Mouse (Mus musculus): ENCODE measurements at regions not wholly inside any gene's neighbourhood (a gene's known extent, or its start where the extent isn't known, plus 50 kb on each side); places are given as distances from the start of the nearest gene placed in this dataset.
A peak's percentile ranks its signal among the peaks of the same experiment; 100 is the strongest.

DNA sequence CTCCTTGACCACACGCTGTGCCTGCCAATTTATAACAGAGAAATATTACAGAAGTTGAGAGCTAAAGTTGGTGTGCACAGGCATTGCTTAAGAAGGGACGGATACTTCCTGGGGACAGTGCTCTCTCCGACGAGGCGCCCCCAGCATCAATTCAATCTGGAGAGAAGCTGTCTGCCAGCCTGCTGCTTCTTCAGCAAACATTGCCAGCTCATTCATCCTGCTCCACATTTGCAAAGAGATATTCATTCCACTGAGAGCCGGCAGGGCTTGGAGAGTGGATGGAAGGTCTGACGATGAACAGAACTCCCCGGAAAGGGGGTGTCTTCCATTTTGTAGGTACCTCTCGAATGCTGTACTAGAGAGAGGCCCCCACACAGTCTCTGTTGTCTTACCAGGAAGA is 70.0 kb upstream of the Igfbp7 start:
- no peak for DNase-seq

DNA sequence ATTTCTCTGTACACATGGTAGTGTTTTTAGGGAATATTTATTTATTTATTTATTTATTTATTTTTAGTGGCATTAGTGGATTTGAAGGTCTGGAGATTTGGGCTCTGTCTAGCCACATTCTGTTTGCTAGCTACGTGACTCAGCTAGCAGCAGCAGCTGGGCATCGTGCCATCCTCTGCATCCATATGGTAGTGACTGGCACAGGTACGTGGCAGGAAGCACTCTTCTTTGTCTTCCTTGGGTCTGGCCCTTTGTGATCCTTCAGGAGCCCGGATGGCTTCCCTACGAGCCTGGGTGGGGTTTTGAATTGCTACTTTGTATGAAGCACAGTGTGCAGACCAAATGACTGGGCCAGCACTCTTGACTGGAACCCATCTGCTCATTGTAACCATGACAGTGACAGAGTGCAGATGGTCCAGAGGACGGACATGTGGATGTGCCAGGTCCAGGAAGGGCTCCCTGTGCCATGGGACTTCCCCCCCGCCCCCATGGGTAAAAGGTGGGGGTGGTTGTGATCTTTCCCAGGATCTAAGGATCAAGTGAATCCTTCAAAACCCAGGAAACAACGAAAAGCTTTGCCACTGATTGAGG is 66.2 kb upstream of the Igfbp7 start:
- no peak for DNase-seq

GRCm38 (mm10) chr5:77469236-77469766 is 61.5 kb upstream of the Igfbp7 start:
- DNase-seq, result no peak

- DNase-seq, result peak; percentile 89 to 92
Measured at GRCm38 (mm10) chr5:77468467-77468866, 60.6 kb upstream of the Igfbp7 start.

GRCm38 (mm10) chr5:77464851-77465548 is 57.2 kb upstream of the Igfbp7 start:
- DNase-seq, result peak; percentile 79 to 80

DNA sequence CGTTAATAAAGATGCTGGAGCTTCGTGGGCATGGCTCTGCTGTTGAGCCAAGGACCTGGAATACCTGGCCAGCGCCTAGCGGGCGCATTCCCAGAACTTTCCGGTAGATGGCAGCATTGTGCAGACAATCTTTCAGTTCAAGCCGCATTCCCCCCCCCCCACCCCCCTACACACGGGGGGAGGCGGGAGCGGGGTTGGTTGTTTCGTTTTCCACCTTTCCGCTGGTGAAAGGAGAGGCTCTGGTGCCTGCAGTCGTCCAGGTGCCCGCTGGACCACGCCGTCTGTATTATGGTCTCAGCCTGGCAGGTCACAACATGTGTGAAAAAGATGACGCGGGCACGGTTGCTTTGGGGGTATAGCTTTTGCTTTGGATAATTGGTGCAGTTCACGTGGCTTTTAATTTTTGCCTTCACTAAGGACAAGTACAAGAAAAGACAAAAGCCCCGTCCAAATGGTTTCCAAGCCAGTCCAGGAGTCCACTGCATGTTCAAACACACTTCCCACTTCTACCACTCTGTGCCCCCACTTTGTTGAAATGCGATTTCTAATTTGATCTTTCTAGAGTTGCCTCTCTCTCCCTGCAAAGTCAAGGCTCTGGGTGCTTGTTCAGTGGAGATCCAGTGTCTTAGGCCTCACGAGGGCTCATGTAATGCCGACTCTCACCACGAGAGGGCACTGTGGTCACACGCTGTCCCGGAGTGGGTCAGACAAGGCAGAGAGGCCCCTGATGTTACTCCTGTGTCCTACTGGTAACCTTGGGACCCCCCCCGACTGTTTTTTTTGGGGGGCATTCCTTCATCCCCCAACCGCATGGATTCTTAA is 52.3 kb upstream of the Igfbp7 start:
- DNase-seq, result peak; percentile 94 to 95

Measured in B cell, adult 2 months (primary cell).